Mouse (Mus musculus): Measurements from ENCODE around the gene Duox1.

DNA sequence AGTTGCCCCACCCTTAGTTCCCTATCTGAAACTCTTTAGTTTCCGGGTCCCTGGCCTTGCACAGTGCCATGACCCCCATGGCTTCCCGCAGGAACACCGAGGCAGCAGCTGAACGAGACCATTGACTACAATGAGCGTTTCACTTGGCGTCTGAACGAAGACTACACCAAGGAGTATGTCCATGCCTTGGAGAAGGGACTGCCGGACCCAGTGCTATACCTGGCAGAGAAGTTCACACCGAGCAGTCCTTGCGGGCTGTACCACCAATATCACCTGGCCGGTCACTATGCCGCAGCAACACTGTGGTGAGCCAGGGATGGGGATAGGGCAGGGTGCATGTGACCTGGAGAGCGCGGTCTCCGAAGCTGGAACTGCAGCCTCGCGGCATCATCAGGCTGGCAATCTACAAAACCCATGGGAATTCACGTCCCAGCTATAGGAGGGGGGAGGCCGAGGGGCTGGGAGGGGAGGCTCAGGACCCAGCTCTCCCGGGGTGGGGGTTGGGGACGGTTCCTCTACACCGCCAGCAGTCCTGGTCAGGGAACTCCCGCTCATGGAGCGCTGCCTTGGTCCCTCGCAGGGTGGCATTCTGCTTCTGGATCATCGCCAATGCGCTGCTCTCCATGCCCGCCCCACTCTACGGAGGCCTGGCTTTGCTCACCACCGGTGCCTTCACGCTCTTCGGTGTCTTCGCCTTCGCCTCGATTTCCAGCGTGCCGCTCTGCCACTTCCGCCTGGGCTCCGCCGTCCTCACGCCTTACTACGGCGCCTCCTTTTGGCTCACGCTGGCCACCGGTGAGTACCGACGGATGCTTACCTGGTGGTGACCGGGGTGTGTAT is 14.2 kb upstream of the Duox1 start:
- no peak for TF ChIP-seq CTCF (IDR thresholded peaks at IDR 0.05; ENCODE audit: extremely low read depth, insufficient read depth, low read length)
- no peak for TF ChIP-seq POLR2A (IDR thresholded peaks at IDR 0.05; ENCODE audit: extremely low read depth, insufficient read depth, low read length)
